Mouse (Mus musculus) monocyte, adult 59 days (primary cell): ENCODE data around the gene Scgb1b19. TPM values are rescaled to one million over a fixed set of nuclear protein-coding genes. Genes with fewer than 3 reads are reported as not detected.

Source experiments
- total RNA-seq, 2 experiments: library from RNA; stranded (reverse); gene quantifications; one replicate each; pipeline ENCODE4 v1.2.4; 2023

The Scgb1b19 gene
- total RNA-seq: not detected

GRCm38 (mm10) chr7:33286991-33287390, at the start of gene Scgb1b19:
Gene Scgb1b19, plus strand, starts transcription at chr7:33287291.

DNA sequence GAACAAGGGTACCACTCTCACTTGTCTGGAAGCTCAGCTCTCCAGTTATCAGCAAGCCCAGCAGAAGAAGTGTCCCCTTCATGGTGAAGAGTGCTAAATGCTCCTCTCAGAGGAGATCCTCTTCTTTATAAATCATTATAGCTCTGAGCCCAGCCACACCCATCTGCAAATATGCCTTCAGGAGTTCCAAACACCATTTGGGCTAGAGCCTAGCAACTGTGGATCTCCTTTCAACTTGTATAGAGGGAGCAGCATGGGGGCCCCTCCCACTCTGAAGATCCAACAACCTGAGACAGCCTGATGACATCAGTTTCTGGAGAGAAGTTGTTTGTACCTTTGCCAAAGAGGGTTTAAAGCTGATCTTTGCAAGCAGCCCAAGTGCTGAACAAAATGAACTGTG, 6.9 kb upstream of the Scgb1b19 start, which contains the start of gene Scgb2b19:
Gene Scgb2b19, minus strand, starts transcription at position 101 of the 400 bp plus-strand sequence.

Other genes with a start within 250 kb of the Scgb1b19 start
- not detected for gene Scgb2b17, start 230.7 kb upstream of the Scgb1b19 start, total RNA-seq
- not detected for gene Scgb1b17, start 223.8 kb upstream of the Scgb1b19 start, total RNA-seq
- gene Scgb2b18, start 113.4 kb upstream of the Scgb1b19 start, total RNA-seq: not detected
- not detected for gene Scgb1b18, start 101.7 kb upstream of the Scgb1b19 start, total RNA-seq
- gene Scgb2b19, start 7.0 kb upstream of the Scgb1b19 start, total RNA-seq: not detected
- not detected for gene Scgb2b20, start 79.0 kb downstream of the Scgb1b19 start, total RNA-seq
- gene Scgb1b20, start 85.9 kb downstream of the Scgb1b19 start, total RNA-seq: not detected
- not detected for gene Scgb2b21, start 233.2 kb downstream of the Scgb1b19 start, total RNA-seq